Mouse (Mus musculus): ENCODE measurements around the gene Dennd4a. TPM values are rescaled to one million over a fixed set of nuclear protein-coding genes. Genes with fewer than 3 reads are reported as not detected.

Gene Dennd4a
- polyA plus RNA-seq, 1 experiment from 2014 or later = 11.6 TPM

DNA sequence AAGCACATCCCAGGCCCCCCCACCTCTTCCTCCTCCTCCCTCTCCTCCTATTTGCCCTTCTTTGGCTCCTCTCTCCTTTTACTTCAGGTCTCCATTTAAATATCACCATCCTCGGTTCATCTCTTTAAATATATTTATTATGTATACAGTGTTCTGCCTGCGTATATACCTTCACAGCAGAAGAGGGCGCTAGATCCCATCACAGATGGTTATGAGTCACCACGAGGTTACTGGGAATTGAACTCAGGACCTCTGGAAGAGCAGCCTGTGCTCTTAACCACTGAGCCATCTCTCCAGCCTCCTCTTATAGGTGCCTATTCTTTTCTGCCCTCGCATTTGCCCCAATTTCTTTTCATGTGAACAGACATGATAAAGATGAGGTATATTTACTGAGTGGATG lies 126.4 kb downstream of the Dennd4a start:
- Histone ChIP-seq H3K4me2 (ENCODE audit: low read length) (no peak overlapping the region), H3K9ac (replicated peaks; ENCODE audit: low read depth, low read length) (no peak overlapping the region), H3K9me3 (ENCODE audit: control insufficient read depth, low read length) (no peaks in the 10 kb centered on the region), H3K36me3 (ENCODE audit: control insufficient read depth, insufficient read depth) (no peaks in the 10 kb centered on the region), H3K4me3 (replicated peaks; ENCODE audit: low read length) (no peak overlapping the region), H3K27ac (ENCODE audit: low read length) (no peak overlapping the region), H3K27me3 (replicated peaks; ENCODE audit: control insufficient read depth, insufficient read depth, low read length) (no peaks in the 10 kb centered on the region), H3K4me1 (replicated peaks; ENCODE audit: control insufficient read depth, insufficient read depth, low read length) (no peaks in the 10 kb centered on the region)
- 60% methylated on average over 5 of the region's 5 CpGs for WGBS
- no peak for ATAC-seq

DNA sequence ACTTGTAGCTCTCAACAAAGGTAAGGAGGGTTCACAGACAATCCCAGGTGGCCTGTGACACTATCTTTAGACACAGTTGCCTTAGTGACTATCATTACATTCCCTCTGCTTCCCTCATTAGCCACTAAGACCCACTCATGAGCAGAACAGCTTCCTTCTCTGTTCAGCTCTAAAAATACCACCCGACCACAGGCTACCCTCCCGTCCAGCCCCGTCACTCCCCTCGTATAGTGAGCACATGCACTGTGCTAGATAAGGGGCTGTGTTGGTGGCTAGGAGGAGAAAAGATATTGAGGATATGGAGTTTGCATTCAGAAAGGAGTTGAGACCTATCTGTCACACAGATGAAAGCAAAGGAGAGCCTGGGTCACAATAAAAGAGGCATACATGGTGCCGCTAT lies 127.4 kb downstream of the Dennd4a start:
- no peak overlapping the region for H3K4me2 ChIP-seq (ENCODE audit: low read length)
- no peaks in the 10 kb centered on the region for H3K36me3 ChIP-seq (ENCODE audit: control insufficient read depth, insufficient read depth)
- H3K27ac ChIP-seq (ENCODE audit: low read length) = no peak overlapping the region
- H3K27me3 ChIP-seq (replicated peaks; ENCODE audit: control insufficient read depth, insufficient read depth, low read length) = no peaks in the 10 kb centered on the region
- no peak overlapping the region for H3K4me3 ChIP-seq (replicated peaks; ENCODE audit: low read length)
- 78% methylated on average over 5 of the region's 5 CpGs for WGBS
- H3K4me1 ChIP-seq (replicated peaks; ENCODE audit: control insufficient read depth, insufficient read depth, low read length) = no peaks in the 10 kb centered on the region
- no peak for ATAC-seq
- H3K9ac ChIP-seq (replicated peaks; ENCODE audit: low read depth, low read length) = no peak overlapping the region
- H3K9me3 ChIP-seq (ENCODE audit: control insufficient read depth, low read length) = no peaks in the 10 kb centered on the region

DNA sequence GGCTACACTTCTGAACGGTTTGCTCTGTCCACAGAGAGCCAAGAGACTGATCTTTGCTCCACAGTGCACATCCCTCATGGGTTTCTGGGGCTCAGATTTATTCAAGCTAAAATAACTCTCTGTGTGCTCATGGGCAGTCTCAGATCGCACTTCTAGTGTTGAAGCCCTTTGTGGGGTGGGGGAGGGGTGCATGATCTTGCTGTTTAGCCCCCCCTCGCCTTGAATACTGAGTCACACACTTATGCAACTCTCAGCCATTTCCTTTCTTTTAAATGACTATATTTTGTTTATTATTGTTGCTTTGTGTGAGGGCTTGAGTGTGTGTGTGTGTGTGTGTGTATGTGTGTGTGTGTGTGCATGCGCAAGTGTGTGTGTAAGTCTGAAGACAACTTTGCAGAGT lies 128.1 kb downstream of the Dennd4a start:
- H3K27ac ChIP-seq (ENCODE audit: low read length) = no peak overlapping the region
- no peak overlapping the region for H3K4me2 ChIP-seq (ENCODE audit: low read length)
- WGBS = 52% methylated on average over 4 of the region's 4 CpGs
- no peak overlapping the region for H3K9ac ChIP-seq (replicated peaks; ENCODE audit: low read depth, low read length)
- H3K9me3 ChIP-seq (ENCODE audit: control insufficient read depth, low read length) = no peaks in the 10 kb centered on the region
- no peak for ATAC-seq
- H3K4me3 ChIP-seq (replicated peaks; ENCODE audit: low read length) = no peak overlapping the region
- no peaks in the 10 kb centered on the region for H3K36me3 ChIP-seq (ENCODE audit: control insufficient read depth, insufficient read depth)
- H3K4me1 ChIP-seq (replicated peaks; ENCODE audit: control insufficient read depth, insufficient read depth, low read length) = no peaks in the 10 kb centered on the region
- H3K27me3 ChIP-seq (replicated peaks; ENCODE audit: control insufficient read depth, insufficient read depth, low read length) = no peaks in the 10 kb centered on the region

DNA sequence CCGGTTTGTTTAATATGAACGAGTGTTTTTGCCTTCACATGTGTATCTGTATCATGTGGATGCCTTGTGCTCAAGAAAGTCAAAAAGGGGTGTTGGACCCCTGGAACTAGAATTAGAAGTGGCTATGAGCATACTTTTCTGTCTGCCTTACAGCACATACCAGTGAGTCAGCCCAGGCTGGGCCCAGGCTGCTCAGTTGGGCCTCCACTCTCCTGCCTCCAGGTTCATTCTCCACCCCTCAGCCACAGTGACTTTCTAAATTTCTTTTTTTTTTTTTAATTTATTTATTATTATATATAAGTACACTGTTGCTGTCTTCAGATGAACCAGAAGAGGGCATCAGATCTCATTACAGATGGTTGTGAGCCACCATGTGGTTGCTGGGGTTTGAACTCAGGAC lies 128.7 kb downstream of the Dennd4a start:
- Histone ChIP-seq H3K27ac (ENCODE audit: low read length) (no peak overlapping the region), H3K27me3 (replicated peaks; ENCODE audit: control insufficient read depth, insufficient read depth, low read length) (no peaks in the 10 kb centered on the region), H3K9ac (replicated peaks; ENCODE audit: low read depth, low read length) (no peak overlapping the region), H3K9me3 (ENCODE audit: control insufficient read depth, low read length) (no peaks in the 10 kb centered on the region), H3K4me2 (ENCODE audit: low read length) (no peak overlapping the region), H3K4me3 (replicated peaks; ENCODE audit: low read length) (no peak overlapping the region), H3K4me1 (replicated peaks; ENCODE audit: control insufficient read depth, insufficient read depth, low read length) (no peaks in the 10 kb centered on the region), H3K36me3 (ENCODE audit: control insufficient read depth, insufficient read depth) (no peaks in the 10 kb centered on the region)
- WGBS = 83% methylated on average over 2 of the region's 2 CpGs
- no peak for ATAC-seq

DNA sequence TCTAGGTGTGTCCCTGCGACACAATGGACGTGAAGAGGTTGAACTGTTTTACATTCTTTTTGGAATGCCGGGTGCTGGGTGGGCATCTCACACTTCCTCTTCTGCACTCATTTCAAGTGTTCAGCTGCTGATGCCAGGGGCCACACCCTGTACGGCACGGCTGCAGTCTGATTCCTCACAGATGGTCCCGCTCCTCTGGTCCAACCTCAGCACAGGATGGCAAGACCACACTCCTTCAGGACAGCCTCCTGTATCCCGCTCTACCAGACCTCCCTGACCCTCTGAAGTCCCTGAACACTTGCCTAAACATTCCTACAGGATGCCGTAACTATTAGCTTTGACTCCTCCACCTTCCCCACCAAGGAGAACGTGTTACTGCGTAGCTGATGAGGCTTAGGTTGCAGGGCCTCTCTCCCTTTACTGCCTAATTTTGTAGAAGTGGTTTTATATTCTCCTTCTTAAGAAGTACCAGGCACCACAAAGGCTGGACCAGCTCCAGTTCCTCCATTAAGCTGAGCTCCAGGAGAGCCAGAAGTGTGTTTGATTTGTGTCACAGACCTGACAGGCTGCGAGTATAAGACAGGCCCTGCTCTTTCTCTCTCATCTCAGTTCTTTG lies 129.7 kb downstream of the Dennd4a start:
- H3K27me3 ChIP-seq (replicated peaks; ENCODE audit: control insufficient read depth, insufficient read depth, low read length) = no peaks in the 10 kb centered on the region
- no peak overlapping the region for H3K27ac ChIP-seq (ENCODE audit: low read length)
- H3K9ac ChIP-seq (replicated peaks; ENCODE audit: low read depth, low read length) = no peak overlapping the region
- no peak overlapping the region for H3K4me3 ChIP-seq (replicated peaks; ENCODE audit: low read length)
- no peak overlapping the region for H3K4me2 ChIP-seq (ENCODE audit: low read length)
- H3K36me3 ChIP-seq (ENCODE audit: control insufficient read depth, insufficient read depth) = no peaks in the 10 kb centered on the region
- 84% methylated on average over 11 of the region's 11 CpGs for WGBS
- ATAC-seq = no peak
- H3K9me3 ChIP-seq (ENCODE audit: control insufficient read depth, low read length) = no peaks in the 10 kb centered on the region
- no peaks in the 10 kb centered on the region for H3K4me1 ChIP-seq (replicated peaks; ENCODE audit: control insufficient read depth, insufficient read depth, low read length)

DNA sequence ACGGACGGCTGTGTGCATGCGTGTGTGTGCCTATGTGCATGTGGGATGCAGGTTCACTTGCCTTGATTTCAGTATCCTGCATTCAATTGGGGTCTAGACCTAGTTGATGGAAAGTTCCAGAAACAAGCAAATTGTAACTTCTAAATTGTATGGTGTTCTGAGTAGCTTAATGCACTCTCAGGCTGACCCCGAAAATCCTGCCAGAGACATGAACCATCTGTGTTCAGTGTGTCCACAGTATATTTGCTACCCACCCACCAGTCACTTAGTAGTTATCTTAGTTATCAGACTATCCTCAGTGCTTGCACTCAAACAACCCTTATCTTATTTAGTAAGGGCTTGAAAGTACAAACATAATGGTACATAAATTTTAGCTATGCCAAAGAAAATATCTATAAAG lies 130.5 kb downstream of the Dennd4a start:
- H3K36me3 ChIP-seq (ENCODE audit: control insufficient read depth, insufficient read depth) = no peaks in the 10 kb centered on the region
- H3K9ac ChIP-seq (replicated peaks; ENCODE audit: low read depth, low read length) = no peak overlapping the region
- H3K4me2 ChIP-seq (ENCODE audit: low read length) = no peak overlapping the region
- no peaks in the 10 kb centered on the region for H3K9me3 ChIP-seq (ENCODE audit: control insufficient read depth, low read length)
- no peaks in the 10 kb centered on the region for H3K4me1 ChIP-seq (replicated peaks; ENCODE audit: control insufficient read depth, insufficient read depth, low read length)
- ATAC-seq = no peak
- H3K27ac ChIP-seq (ENCODE audit: low read length) = no peak overlapping the region
- no peak overlapping the region for H3K4me3 ChIP-seq (replicated peaks; ENCODE audit: low read length)
- WGBS = 90% methylated on average over 4 of the region's 4 CpGs
- no peaks in the 10 kb centered on the region for H3K27me3 ChIP-seq (replicated peaks; ENCODE audit: control insufficient read depth, insufficient read depth, low read length)

DNA sequence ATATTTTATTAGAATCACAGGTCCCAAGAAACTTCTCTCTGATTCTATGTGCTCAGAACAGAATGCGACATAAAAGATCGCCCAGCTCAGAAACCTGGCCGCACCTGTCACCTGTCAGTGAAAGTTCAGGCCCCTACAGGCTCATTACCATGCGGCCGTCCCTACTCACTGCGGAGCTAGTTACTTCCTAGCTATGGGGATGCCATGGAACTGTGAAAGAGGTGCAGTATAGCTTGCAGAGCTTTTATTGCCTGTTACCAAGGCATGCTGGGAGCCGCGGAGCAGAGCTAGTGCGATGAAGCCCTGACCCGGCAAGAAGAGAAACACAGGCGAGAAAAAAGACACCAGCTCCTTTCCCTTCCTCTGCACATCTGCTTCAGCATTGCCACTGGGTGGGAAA lies 132.9 kb downstream of the Dennd4a start:
- 23% methylated on average over 11 of the region's 11 CpGs for WGBS
- ATAC-seq = no peak
- Histone ChIP-seq H3K27me3 (replicated peaks; ENCODE audit: control insufficient read depth, insufficient read depth, low read length) (no peaks in the 10 kb centered on the region), H3K27ac (ENCODE audit: low read length) (no peak overlapping the region), H3K36me3 (ENCODE audit: control insufficient read depth, insufficient read depth) (no peaks in the 10 kb centered on the region), H3K4me3 (replicated peaks; ENCODE audit: low read length) (no peak overlapping the region), H3K9me3 (ENCODE audit: control insufficient read depth, low read length) (no peaks in the 10 kb centered on the region), H3K4me1 (replicated peaks; ENCODE audit: control insufficient read depth, insufficient read depth, low read length) (no peaks in the 10 kb centered on the region), H3K9ac (replicated peaks; ENCODE audit: low read depth, low read length) (no peak overlapping the region), H3K4me2 (ENCODE audit: low read length) (no peak overlapping the region)

DNA sequence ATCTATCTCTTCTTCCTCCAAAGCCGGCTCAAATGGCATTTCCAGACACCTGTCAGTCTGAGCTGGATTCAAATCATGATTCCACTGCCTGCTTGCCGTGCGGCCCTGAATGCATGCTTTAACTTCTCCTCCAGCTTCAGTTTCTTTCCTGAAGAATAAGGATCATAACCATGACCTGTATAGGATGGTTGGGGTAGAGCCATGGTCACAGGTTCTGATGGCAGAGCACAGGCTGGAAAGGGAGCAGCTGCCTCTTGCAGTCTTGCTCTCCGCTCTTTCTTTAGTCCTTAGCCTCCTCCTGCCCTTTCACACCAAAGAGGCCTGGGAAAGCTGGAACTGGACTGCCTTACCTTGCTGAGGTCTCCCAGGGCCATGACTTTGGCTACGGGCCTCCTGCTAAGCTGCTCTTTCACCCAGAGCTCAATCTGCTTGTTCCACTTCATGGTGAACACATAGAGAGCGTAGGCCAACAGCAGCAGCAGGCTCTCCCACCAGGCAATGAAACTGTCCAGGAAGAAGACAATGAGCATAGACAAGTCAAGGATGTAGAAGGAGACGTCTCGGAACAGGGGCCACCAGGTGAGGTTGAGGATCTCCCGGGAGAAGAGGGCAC lies 136.4 kb downstream of the Dennd4a start:
- H3K4me1 ChIP-seq (replicated peaks; ENCODE audit: control insufficient read depth, insufficient read depth, low read length) = no peaks in the 10 kb centered on the region
- H3K36me3 ChIP-seq (ENCODE audit: control insufficient read depth, insufficient read depth) = no peaks in the 10 kb centered on the region
- WGBS = 84% methylated on average over 9 of the region's 9 CpGs
- no peaks in the 10 kb centered on the region; the same call in 1 of the 2 replicates for H3K27me3 ChIP-seq (replicated peaks; ENCODE audit: control insufficient read depth, insufficient read depth, low read length)
- H3K27ac ChIP-seq (ENCODE audit: low read length) = no peak overlapping the region
- ATAC-seq = no peak
- H3K4me3 ChIP-seq (replicated peaks; ENCODE audit: low read length) = no peak overlapping the region
- H3K4me2 ChIP-seq (ENCODE audit: low read length) = no peak overlapping the region
- H3K9me3 ChIP-seq (ENCODE audit: control insufficient read depth, low read length) = no peaks in the 10 kb centered on the region
- H3K9ac ChIP-seq (replicated peaks; ENCODE audit: low read depth, low read length) = no peak overlapping the region

DNA sequence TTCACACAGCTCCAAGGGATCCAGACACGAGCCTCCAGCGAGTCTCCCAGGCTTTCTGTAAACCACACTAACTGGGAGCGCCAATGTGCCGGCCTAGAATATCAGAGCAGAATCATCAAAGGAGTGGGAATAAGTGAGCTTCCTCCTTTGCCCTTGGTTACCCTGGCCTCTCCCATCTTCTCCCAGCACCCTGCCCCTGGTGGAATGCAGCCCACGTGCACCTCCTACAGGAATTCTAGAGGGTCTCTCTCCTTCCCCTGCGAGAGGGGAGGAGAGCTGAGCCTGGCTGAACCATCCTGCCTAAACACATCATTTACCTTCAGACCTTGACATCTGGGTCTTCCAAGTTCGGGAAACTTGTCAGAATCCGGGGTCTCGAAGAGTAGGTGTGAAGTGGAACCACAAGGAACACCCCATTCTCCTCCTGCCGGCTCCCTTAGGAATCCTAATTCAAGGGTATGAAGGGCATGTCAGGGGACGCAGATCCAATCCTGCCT lies 140.1 kb downstream of the Dennd4a start, which contains the start of gene Slc24a1:
TSS of gene Slc24a1 (minus strand) at position 447 of the 497 bp plus-strand sequence.
- Histone ChIP-seq H3K27ac (ENCODE audit: low read length) (no peak within 1 kb of the TSS), H3K4me3 (replicated peaks; ENCODE audit: low read length) (no peak within 1 kb of the TSS), H3K27me3 (replicated peaks; ENCODE audit: control insufficient read depth, insufficient read depth, low read length) (no peaks in the 10 kb centered on the region; the same call in 1 of the 2 replicates), H3K9ac (replicated peaks; ENCODE audit: low read depth, low read length) (no peak within 1 kb of the TSS), H3K4me1 (replicated peaks; ENCODE audit: control insufficient read depth, insufficient read depth, low read length) (no peaks in the 10 kb centered on the region), H3K9me3 (ENCODE audit: control insufficient read depth, low read length) (no peaks in the 10 kb centered on the region), H3K4me2 (ENCODE audit: low read length) (no peak within 1 kb of the TSS), H3K36me3 (ENCODE audit: control insufficient read depth, insufficient read depth) (no peaks in the 10 kb centered on the region)
- no peak for ATAC-seq
- 32% methylated on average over 11 of the region's 11 CpGs for WGBS

Data from forebrain, embryonic 16.5 days (tissue).